Mouse (Mus musculus) C2C12 (cell line): ENCODE data around the gene Dcaf15. TPM values are rescaled to one million over a fixed set of nuclear protein-coding genes. Genes with fewer than 3 reads are reported as not detected.

ENCODE experiments used
- H3K27me3 ChIP-seq: one replicate; pipeline ENCODE4 v1.6.1; 2011; ENCODE audit not compliant: control insufficient read depth, insufficient read depth, insufficient read length
- H3K36me3 ChIP-seq: one replicate; pipeline ENCODE4 v1.6.1; 2011; ENCODE audit not compliant: control insufficient read depth, insufficient read depth
- H3K4me3 ChIP-seq: one replicate; pipeline ENCODE4 v1.5.1; 2011; ENCODE audit warnings: mild to moderate bottlenecking, control low read depth; ENCODE audit not compliant: poor library complexity, insufficient read depth, severe bottlenecking
- H3K79me2 ChIP-seq: one replicate; pipeline ENCODE4 v1.6.1; 2011; ENCODE audit not compliant: control insufficient read depth, insufficient read depth
- H3K79me3 ChIP-seq: one replicate; pipeline ENCODE4 v1.6.1; 2011; ENCODE audit warnings: low read depth, control low read depth
- H3ac ChIP-seq: one replicate; pipeline ENCODE3; 2011; ENCODE audit warnings: low read depth; ENCODE audit not compliant: control insufficient read depth, insufficient read length
- CEBPB ChIP-seq: IDR thresholded peaks from one replicate; pipeline ENCODE4 v1.6.1; 2011; ENCODE audit warnings: low read depth, mild to moderate bottlenecking, control low read depth, moderate library complexity
- CTCF ChIP-seq: IDR thresholded peaks from one replicate; pipeline ENCODE4 v1.5.1; 2011; ENCODE audit not compliant: control insufficient read depth, insufficient read depth, insufficient read length
- FOSL1 ChIP-seq: IDR thresholded peaks from one replicate; pipeline ENCODE4 v1.8.0; 2011; ENCODE audit warnings: mild to moderate bottlenecking, low read length; ENCODE audit not compliant: poor library complexity, insufficient read depth, severe bottlenecking
- MAX ChIP-seq: IDR thresholded peaks from one replicate; pipeline ENCODE4 v1.6.1; 2011; ENCODE audit warnings: mild to moderate bottlenecking, control low read depth
- MYOD1 ChIP-seq: IDR thresholded peaks from one replicate; pipeline ENCODE4 v1.6.1; 2011; ENCODE audit warnings: low read depth; ENCODE audit not compliant: control insufficient read depth, insufficient read length
- MYOG ChIP-seq: IDR thresholded peaks from one replicate; pipeline ENCODE4 v1.6.1; 2011; ENCODE audit not compliant: control insufficient read depth, insufficient read length; ENCODE audit errors: extremely low read depth
- USF1 ChIP-seq: IDR thresholded peaks from one replicate; pipeline ENCODE4 v1.6.1; 2011; ENCODE audit warnings: low read depth, mild to moderate bottlenecking, control low read depth, moderate library complexity
- polyA plus RNA-seq: library from polyadenylated mRNA; unstranded; fragments of >200 nt; fragmentation: generic; extraction: Trizol; gene quantifications from one replicate; pipeline ENCODE4 v1.2.1, GENCODE M21; 2012; ENCODE audit warnings: missing spikeins

The Dcaf15 gene
- polyA plus RNA-seq, 1 experiment: 45.2 TPM

DNA sequence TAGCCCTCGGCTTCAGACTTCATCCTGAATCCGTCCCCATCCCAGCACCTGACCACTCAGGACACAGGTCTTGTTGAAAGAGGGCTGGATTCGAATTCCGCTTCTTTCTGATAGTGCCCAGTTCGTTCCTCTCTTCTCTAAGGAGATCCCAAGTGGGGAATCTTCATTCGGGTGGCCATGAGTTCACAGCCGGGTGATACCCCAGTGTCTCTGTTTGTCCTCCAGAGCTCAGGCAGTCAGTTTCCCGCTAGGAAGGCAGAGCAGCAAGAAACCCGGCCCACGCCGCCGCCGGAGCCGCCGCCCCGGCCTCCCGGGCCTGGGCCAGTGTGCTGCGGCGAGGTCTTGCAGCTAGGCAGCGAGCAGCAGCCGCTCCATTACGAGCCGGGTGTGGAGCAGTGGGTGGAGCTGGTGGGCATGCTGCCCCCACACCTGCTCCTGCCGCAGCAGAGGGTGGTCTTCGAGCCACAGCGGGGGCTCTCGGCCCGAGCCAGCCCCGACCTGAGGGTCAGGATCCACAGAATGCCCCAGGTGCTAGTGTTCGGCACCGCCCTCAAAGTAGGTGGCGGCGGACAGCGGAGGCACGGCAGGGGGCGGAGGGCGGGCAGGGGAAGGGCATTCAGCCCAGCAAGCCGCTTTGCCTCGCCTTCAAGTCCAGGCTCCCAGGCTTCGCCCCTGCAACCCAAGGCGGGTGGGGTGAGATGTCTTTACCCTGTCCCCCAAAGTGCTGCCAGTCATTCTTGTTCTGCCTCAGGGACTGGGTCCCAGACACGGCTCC, 20.0 kb downstream of the Dcaf15 start:
- H3K4me3 ChIP-seq: no peak overlapping the region
- H3ac ChIP-seq: no peak overlapping the region
- TF ChIP-seq MYOD1 (no peak), CTCF (no peak), MYOG (no peak), USF1 (no peak), MAX (no peak), CEBPB (no peak), FOSL1 (no peak)
- no peaks in the 10 kb centered on the region for H3K79me2 ChIP-seq
- H3K79me3 ChIP-seq: no peaks in the 10 kb centered on the region
- peaks cover 29% of the 10 kb centered on the region for H3K36me3 ChIP-seq
- no peaks in the 10 kb centered on the region for H3K27me3 ChIP-seq

DNA sequence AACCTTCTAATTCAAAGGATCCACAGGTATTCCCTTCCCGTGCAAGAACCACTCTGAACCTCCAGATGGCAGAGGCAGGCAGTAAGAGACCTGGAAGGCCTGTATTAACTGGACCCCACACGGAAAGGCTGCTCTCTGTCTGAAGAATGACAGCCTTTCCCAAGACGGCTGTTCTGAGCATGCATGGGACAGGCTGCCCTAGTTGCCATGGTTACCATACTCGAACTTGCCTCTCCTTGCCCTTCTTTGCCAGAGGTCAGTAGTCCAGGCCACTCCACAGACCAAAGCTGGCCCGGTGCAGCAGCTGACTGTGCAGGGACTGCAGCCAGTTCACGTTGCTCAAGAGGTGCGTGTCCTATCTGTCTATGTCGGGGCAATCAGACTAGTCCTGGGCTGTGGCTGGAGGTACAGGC, 20.7 kb downstream of the Dcaf15 start:
- TF ChIP-seq MYOD1 (no peak), CEBPB (no peak), CTCF (no peak)
- Histone ChIP-seq H3ac (no peak overlapping the region), H3K36me3 (peaks cover 28% of the 10 kb centered on the region), H3K27me3 (no peaks in the 10 kb centered on the region), H3K79me2 (no peaks in the 10 kb centered on the region), H3K4me3 (no peak overlapping the region), H3K79me3 (no peaks in the 10 kb centered on the region)

GRCm38 (mm10) chr8:84079206-84079605, 25.4 kb downstream of the Dcaf15 start:
- Histone ChIP-seq H3K79me3 (no peaks in the 10 kb centered on the region), H3K4me3 (no peak overlapping the region), H3ac (no peak overlapping the region), H3K79me2 (no peaks in the 10 kb centered on the region), H3K27me3 (no peaks in the 10 kb centered on the region), H3K36me3 (peaks cover 18% of the 10 kb centered on the region)
- no peak for TF ChIP-seq MAX
- no peak for TF ChIP-seq USF1
- TF ChIP-seq CTCF: no peak
- TF ChIP-seq FOSL1: no peak
- no peak for TF ChIP-seq MYOD1
- no peak for TF ChIP-seq CEBPB
- TF ChIP-seq MYOG: no peak

- Histone ChIP-seq H3K36me3 (peaks cover 3% of the 10 kb centered on the region), H3ac (no peak overlapping the region)
Observed at GRCm38 (mm10) chr8:84076849-84077248, 27.7 kb downstream of the Dcaf15 start.

DNA sequence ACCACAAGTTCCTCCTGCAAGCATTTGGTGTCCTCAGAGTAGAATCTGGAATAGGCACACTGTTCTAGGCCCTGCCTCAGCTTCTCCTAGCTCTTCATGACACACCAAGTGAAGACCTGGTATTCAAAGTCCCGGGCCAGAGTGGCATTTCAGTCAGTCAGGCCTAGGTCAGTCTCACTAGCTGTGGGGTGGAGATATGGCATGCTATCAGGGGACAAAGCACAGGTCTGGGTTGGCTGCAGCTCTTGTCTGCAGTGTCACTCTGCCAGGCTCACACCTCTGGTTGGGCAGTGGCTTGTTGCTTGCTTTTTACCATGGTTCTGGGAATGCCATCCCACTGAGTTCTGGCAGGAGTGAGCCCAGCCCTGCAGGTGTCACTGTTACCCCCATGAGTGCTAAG, 28.2 kb downstream of the Dcaf15 start:
- Histone ChIP-seq H3K36me3 (peaks cover 3% of the 10 kb centered on the region), H3K4me3 (no peak overlapping the region), H3K79me3 (peaks cover 3% of the 10 kb centered on the region), H3ac (no peak overlapping the region), H3K79me2 (peaks cover 20% of the 10 kb centered on the region), H3K27me3 (no peaks in the 10 kb centered on the region)
- TF ChIP-seq MYOD1 (no peak), CTCF (no peak), MAX (no peak), USF1 (no peak), MYOG (no peak), FOSL1 (no peak), CEBPB (no peak)

More at GRCm38 (mm10) chr8:84076849-84077248, 27.7 kb downstream of the Dcaf15 start:
- Histone ChIP-seq H3K4me3 (no peak overlapping the region), H3K79me2 (peaks cover 16% of the 10 kb centered on the region), H3K27me3 (no peaks in the 10 kb centered on the region), H3K79me3 (peaks cover 3% of the 10 kb centered on the region)
- TF ChIP-seq MAX (no peak), CEBPB (no peak), USF1 (no peak), FOSL1 (no peak), MYOD1 (no peak), CTCF (no peak), MYOG (no peak)

- H3K79me3 ChIP-seq: peaks cover 20% of the 10 kb centered on the region
- peaks cover 50% of the 10 kb centered on the region for H3K79me2 ChIP-seq
- H3K27me3 ChIP-seq: no peaks in the 10 kb centered on the region
- no peak for TF ChIP-seq MYOG
- no peak for TF ChIP-seq FOSL1
- no peak for TF ChIP-seq CTCF
- TF ChIP-seq CEBPB: no peak
- TF ChIP-seq MYOD1: no peak
- no peak for TF ChIP-seq USF1
- TF ChIP-seq MAX: no peak
- no peak overlapping the region for H3K4me3 ChIP-seq
- no peaks in the 10 kb centered on the region for H3K36me3 ChIP-seq
- peak overlapping the region; percentile 6 for H3ac ChIP-seq
Observed at GRCm38 (mm10) chr8:84073230-84073976, 31.2 kb downstream of the Dcaf15 start.
